Mouse (Mus musculus): Measurements from ENCODE around the gene Ddit4l. TPM values are rescaled to one million over a fixed set of nuclear protein-coding genes. Genes with fewer than 3 reads are reported as not detected.
"Not testable (repeated sequence)": the region's sequence is repeated elsewhere in the genome, so short reads cannot be mapped to it uniquely, and the experiment has no call there.

The Ddit4l gene
- polyA plus RNA-seq, 1 experiment from 2014 or later: 13.8 TPM

- Histone ChIP-seq H3K9me3 (no peaks in the 10 kb centered on the region), H3K4me3 (no peak overlapping the region), H3K36me3 (no peaks in the 10 kb centered on the region), H3K4me1 (no peaks in the 10 kb centered on the region), H3K9ac (no peak overlapping the region), H3K27me3 (no peaks in the 10 kb centered on the region), H3K4me2 (no peak overlapping the region), H3K27ac (no peak overlapping the region)
- WGBS: 95% methylated on average over 2 of the region's 2 CpGs
- ATAC-seq (ENCODE audit: insufficient number of reproducible peaks, low FRiP score, low TSS enrichment, low read depth): no peak
Observed at GRCm38 (mm10) chr3:137652853-137653252, 31.4 kb downstream of the Ddit4l start.

DNA sequence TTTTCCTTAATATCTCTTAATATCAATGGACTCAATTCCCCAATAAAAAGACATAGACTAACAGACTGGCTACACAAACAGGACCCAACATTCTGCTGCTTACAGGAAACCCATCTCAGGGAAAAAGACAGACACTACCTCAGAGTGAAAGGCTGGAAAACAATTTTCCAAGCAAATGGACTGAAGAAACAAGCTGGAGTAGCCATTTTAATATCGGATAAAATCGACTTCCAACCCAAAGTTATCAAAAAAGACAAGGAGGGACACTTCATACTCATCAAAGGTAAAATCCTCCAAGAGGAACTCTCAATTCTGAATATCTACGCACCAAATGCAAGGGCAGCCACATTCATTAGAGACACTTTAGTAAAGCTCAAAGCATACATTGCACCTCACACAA, 49.8 kb downstream of the Ddit4l start, which contains the start of gene Gm21962:
Gm21962 (plus strand) TSS at position 301 of the 400 bp plus-strand sequence.
- H3K4me2 ChIP-seq, H3K4me3 ChIP-seq: not testable (repeated sequence)
- WGBS: no CpG with 5 or more reads among the region's 3 CpGs

More for the DNA sequence above, 49.8 kb downstream of the Ddit4l start, which contains the start of gene Gm21962:
- not testable (repeated sequence) for H3K9me3 ChIP-seq; H3K9ac ChIP-seq; H3K27ac ChIP-seq; ATAC-seq (ENCODE audit: insufficient number of reproducible peaks, low FRiP score, low TSS enrichment, low read depth); H3K36me3 ChIP-seq; H3K4me1 ChIP-seq; H3K27me3 ChIP-seq

Small RNA genes within 50 kb of the gene (microRNA-seq; reads per million reads assigned to microRNA genes)
- gene Gm22468: not detected

Other genes starting within 250 kb of the Ddit4l start
- not detected in 2 replicates for gene Gm21962, start 49.9 kb downstream of the Ddit4l start, polyA plus RNA-seq (2015; fragmentation: Nextera tagmentation; extraction: Ambion mirVana)
- gene H2afz, start 242.9 kb downstream of the Ddit4l start, polyA plus RNA-seq (2015; fragmentation: Nextera tagmentation; extraction: Ambion mirVana): 1,142 and 1,223 TPM in 2 replicates
- gene Dnajb14, start 246.1 kb downstream of the Ddit4l start, polyA plus RNA-seq (2015; fragmentation: Nextera tagmentation; extraction: Ambion mirVana): 11.1 and 11.6 TPM in 2 replicates

Measured in limb, embryonic 15.5 days (tissue).